Mouse (Mus musculus): ENCODE results near the gene Kif6.

Kif6 gene

DNA sequence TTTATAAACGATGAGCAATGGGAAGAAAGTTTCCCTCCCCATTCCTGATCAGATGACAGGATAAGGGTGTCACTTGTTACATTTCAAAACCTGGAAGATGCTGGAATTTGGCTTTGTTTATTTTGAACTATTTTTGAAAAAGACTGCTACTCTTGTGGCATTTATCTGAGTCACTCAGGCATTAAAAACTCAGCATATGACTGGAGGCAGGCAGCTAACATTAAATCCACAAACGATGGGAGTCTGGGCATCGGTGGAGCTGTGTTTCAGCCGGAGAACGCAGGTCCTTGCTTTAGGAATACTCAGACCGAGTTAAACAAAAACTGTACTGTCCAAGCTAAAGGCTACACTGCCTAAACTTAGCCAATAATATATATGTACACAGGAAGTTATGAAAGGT is 46.7 kb downstream of the Kif6 start:
- no peak for DNase-seq (ENCODE audit: low read depth, low spot score)

DNA sequence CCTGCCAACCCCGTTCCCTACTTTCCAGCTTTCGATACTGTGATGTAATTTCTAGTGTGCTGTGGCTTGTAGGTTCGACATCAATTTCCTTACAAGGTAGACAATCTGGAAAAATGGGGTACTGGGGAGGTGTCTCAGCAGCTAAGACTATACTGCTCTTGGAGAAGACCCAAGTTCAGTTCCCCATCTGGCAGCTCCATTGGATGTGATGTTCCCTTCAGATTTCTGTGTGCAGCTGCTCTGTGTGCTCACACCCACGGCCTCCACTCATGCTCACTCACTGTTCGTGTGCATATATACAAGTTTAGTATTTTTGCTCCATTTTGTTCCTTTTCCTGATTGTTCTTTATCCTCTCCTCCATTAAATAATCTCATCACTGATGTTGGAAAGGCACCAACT is 51.8 kb downstream of the Kif6 start:
- no peak for DNase-seq (ENCODE audit: low read depth, low spot score)

DNA sequence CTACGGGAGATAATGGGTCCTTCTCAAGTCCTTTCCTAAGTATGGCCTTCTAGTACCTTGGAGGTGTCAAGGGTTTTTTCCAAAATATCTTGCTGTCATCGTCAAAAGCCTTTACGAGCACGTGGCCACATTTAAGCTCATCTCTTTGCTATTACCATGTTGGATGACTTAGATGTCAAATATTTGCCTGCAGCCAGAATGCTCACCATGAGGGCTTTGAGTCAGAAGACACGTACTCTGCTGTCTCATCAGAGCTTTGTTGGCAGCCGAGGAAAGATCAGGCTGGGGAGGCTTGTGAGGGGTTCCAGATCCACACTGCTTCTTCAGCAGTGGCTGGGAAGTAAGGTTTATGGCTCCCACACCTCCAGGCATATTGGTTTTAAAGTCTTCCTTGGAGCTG is 53.4 kb downstream of the Kif6 start:
- no peak for DNase-seq (ENCODE audit: low read depth, low spot score)

DNA sequence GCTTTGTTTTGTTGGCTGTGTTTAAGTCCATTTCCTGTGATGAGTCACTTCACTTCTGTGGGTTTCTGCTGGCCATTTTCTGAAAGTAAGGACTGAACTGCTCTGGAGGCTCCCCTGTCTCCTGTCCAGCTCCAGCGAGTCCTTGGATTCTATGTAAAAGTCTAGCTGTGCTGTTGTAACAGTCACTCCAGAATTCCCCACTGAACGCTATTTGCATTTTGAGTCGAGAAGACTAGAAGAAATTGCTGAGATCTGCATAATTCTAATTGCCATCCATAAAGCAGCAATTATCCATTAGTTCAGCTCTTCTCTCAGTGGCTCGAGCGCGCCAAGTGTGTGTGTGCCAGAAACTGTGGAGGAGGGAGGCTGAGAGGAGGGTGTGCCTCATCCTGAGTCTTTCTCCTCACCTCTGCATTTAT is 57.0 kb downstream of the Kif6 start:
- DNase-seq (ENCODE audit: low read depth, low spot score): no peak

GRCm38 (mm10) chr17:49672421-49672820 is 57.5 kb downstream of the Kif6 start:
- DNase-seq (ENCODE audit: low read depth, low spot score): no peak

DNA sequence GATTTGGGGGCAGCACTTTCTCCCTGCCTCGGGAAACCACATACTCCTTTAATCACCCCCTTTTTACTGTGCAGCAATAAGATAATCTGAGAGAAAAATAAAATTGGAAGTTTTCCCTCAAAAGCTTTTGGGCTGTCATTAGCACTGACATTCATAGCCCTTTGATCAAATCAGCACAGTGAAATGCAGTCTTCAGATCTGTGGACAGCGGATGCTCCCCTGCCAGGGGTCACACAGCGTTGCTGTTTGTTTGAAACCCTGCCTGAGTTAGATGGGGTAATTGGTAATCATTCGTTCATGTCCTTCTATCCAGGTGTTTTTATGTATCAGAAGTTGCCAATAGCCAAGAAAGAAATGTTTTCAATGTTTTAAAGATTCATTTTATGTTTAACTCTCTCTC is 60.7 kb downstream of the Kif6 start:
- DNase-seq (ENCODE audit: low read depth, low spot score): no peak

DNA sequence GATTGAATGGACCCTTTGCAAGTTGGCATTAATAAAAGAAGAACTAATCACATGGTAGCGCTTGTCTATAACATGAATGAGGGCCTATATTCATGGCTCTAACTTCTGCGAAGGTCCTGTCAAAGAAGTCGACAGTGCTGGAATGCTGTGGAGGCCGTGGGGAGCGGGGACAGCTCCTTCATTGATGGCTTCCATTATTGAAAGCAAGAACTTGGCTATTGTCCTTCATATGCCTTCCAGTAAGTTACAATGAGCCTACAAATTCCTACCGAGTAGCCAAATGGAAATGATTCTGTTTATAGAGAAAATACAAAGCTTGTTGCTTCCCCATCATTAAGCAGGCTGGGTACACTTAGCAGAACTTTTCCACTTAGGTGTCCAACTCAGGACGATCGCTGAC is 66.5 kb downstream of the Kif6 start:
- no peak for DNase-seq (ENCODE audit: low read depth, low spot score)

GRCm38 (mm10) chr17:49684146-49684545 is 69.2 kb downstream of the Kif6 start:
- DNase-seq (ENCODE audit: low read depth, low spot score): no peak

DNA sequence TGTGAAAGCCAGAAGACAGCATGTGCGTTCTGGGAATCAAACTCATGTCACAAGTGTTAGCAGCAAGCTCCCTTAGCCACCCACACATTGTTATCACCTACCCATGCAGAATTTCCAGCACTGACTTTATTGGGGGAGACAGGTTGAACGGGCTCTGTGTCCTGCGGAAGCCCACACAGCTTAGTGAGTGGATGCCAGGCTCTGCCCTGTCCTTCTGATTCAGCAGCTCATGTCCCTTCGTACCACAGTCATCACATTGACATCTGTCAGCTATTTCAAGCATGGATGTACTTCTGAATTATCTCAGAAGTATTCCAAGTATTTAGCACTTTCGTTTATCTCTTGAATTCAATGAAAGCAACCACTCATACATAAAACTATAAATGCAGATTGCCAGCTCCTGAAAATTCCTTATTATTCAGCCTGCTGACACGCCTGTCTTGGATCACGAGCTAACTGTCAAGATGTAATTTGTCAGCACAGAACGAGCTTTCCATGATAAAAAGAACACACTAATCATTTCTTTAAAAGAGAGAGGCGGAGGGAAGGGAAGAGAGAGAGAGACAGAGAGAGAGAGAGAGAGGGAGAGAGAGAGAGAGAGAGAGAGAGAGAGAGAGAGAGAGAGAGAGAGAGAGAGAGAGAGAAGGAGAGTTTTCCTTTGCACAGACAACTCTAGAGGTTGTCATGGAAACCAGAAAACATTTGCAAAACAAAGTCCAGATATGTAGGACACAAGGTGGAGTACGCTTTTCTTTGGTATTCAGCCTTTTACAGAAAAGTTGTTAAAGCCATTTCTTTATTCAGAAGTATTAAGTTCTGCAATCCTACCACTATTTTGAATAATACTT is 75.9 kb downstream of the Kif6 start:
- DNase-seq (ENCODE audit: low read depth, low spot score): no peak

DNA sequence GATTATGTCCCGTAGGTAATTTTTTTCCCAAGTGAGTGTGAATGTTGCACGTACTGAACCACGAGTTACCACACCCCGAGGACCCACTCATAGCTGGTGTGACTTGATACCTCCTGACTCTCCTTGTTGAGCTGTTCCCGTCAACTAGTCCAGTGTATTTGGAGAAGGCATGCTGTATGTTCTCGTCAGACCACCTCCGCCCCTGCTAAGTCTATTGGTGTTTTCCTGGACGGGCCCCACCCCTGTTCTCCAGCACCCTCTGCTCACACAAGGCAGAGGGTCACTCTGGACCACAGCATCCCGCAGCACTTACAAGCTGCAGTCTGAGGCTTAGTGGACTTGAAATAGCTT is 76.5 kb downstream of the Kif6 start:
- DNase-seq (ENCODE audit: low read depth, low spot score): no peak

DNA sequence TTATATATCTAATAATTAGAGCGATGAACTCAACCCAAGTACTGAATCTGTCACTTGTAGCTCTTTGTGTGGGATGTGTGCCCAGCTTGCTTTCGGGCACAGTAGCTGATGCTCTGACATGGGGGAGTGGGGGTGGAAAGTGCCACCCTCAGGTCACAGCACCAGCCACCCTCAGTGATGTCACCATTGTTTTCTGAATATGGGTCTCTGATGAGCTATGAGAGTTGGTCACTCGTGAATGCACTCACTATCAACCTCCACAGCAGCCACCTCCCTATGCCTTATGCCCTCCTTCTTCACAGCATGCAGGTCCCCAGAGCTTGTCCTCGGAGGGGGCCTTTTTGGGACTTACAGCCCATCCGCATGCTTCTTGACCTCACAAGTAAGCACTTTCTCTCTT is 78.3 kb downstream of the Kif6 start:
- no peak for DNase-seq (ENCODE audit: low read depth, low spot score)

DNA sequence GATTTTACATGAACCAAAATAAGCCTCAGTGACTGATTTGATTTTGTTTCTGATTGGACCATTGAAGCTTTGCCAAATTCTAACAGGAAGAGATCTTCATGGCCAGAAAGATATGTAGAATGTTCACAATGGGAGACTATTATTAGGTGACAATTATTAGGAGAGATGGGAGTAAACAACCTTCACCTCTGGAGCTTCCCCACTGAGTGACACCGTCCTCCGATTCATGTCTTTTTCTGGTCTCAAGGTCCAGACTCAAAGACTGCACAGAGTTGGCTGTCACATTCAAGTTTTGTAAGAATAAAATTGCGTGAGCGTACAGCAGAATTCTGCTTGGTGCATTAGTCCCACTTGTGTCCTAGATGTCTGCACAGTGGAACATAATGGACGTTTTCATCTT is 82.3 kb downstream of the Kif6 start:
- no peak for DNase-seq (ENCODE audit: low read depth, low spot score)

DNA sequence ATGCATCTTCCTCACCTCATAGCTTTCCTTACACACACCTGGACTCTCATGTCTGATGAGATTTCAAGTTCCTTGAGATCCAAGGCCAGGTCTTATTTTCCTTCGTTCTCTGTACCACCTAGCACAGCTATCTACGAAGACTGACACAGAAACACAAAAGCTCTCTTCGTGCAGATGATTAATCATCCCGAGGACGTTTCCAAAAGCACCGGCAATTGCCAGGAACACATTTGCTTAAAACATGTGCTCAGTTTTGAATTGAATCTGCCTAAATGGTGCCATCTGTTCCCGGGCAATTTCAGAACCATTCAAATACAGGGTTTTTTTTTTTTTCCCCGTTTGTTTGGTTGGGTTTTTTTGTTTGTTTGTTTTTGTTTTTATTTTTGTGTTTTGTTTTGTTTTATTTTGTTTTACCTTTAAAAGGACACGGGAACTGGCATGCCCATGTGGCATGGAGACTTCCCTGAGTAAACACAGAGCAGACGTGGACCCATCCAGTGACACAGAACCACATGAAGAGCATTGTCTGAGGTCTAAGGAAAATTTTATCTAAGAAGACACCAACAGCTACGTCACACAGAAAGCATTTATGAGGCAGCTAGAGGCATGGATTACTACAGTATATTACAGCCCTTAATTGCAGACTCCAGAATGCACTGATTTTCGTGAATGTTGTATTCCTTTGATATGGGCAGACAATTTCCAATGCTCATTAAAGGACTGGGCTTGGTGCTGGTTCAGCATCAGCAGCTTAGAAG is 88.7 kb downstream of the Kif6 start:
- no peak for DNase-seq (ENCODE audit: low read depth, low spot score)

GRCm38 (mm10) chr17:49709192-49709591 is 94.3 kb downstream of the Kif6 start:
- no peak for DNase-seq (ENCODE audit: low read depth, low spot score)

DNA sequence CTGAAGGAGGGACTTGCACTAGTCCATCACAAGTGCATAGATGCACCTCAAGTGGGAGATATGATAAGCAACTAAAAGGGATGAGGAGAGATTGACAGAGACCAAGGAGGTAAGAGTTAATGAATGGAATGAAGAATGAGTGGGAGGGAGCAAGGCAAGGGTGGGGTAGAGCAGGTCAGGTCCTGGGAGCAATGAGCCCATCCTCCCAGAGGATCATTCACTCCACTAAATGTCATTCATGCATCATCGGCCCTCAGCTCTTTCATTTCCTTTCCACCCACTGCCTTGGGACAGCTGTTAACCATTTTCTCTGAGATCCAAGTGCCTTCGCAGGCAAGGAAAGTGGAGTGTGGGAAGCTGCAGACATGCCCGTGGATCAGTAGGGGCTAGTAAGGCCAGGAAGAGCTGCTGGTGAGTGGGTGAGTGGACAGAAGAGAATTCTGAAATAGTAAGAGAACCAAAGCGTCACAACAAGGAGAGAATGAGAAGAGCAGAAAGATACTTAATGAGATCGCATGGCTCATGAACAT is 95.2 kb downstream of the Kif6 start:
- DNase-seq (ENCODE audit: low read depth, low spot score): no peak

- no peak for DNase-seq (ENCODE audit: low read depth, low spot score)
Observed at GRCm38 (mm10) chr17:49726206-49726605, 111.3 kb downstream of the Kif6 start.

DNA sequence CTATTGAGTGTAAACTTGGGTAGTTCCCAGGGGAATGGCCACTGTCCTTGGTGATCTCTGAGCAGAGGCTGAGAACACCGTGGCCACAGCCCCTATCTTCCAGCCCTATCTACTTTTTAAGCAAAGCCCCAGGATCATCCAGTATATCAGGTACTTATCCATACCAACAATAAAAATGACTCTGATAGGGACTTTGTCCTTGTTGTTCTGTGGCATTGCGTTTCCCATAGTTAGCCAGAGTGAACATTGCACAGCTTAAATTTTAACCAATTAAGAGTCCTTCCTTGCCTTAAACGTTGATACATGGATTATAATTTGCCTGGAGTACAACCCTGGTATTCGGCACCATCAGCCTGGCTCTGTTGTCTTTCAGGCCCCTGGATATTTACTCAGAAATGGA is 112.0 kb downstream of the Kif6 start:
- no peak for DNase-seq (ENCODE audit: low read depth, low spot score)

DNA sequence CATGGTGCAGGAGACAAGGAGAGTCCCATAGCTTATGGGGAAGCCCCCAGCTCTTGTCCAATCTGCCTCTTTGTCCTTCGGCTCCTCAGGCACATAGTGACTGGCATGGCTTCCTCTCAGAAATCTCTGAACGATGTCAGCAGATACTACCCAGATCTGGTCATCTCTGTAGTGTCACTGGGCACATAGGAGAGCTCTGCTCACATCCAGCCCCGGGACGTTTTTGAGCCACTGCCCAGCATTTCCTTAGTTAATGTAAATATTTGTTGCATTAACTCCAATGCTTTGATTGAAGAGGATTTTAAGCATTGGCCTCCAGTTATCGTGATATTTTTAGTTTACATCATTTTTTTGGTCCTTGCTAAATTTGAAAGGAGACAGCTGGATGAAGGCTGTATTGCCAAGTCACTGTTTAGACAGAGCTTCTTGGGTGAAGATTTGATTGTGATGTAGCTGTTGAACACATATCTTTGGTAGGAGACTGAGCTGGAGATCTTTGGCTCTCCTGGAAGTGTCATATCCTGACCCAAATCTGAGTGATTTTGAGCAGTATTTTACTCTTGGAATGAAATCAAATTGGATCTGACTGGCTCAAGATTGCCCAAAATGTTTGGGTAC is 112.6 kb downstream of the Kif6 start:
- DNase-seq (ENCODE audit: low read depth, low spot score): no peak

DNA sequence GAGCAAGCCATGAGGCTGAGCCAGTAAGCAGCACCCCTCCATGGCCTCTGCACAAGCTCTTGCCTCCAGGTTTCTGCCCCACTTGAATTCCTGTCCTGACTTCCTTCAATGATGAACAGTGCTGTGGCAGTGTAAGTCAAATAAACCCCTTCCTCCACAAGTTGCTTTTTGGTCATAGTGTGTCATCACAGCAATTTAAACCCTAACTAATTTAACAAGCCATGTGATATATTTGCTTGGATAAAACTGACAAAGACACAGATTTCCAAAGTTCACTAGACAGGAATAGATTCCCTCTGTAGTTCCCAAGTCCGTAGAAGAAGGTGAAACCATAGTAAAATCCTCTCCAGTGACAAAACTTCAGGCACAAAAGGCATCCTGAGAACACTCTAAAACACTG is 114.9 kb downstream of the Kif6 start:
- no peak for DNase-seq (ENCODE audit: low read depth, low spot score)

- no peak for DNase-seq (ENCODE audit: low read depth, low spot score)
Observed at GRCm38 (mm10) chr17:49732706-49733105, 117.8 kb downstream of the Kif6 start.

- DNase-seq (ENCODE audit: low read depth, low spot score): no peak
Observed at GRCm38 (mm10) chr17:49734079-49734478, 119.1 kb downstream of the Kif6 start.

DNA sequence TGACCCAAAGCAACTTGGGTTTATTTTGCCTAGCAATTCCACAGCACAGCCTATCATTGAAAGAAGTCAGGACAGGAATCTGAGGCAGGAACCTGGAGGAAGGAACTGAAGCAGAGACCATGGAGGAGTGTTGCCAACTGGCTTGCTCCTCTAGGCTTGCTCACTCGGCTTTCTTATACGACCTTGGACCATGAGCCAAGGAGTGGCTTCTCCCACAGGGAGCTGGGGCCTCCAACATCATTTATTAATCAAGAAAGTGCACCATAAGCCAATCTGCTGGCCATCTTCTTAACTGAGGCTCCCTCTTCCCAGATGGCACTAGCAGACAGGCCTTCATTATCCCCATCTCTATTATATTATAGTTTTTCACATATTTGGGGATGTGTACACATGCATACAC is 119.8 kb downstream of the Kif6 start:
- DNase-seq (ENCODE audit: low read depth, low spot score): no peak

DNA sequence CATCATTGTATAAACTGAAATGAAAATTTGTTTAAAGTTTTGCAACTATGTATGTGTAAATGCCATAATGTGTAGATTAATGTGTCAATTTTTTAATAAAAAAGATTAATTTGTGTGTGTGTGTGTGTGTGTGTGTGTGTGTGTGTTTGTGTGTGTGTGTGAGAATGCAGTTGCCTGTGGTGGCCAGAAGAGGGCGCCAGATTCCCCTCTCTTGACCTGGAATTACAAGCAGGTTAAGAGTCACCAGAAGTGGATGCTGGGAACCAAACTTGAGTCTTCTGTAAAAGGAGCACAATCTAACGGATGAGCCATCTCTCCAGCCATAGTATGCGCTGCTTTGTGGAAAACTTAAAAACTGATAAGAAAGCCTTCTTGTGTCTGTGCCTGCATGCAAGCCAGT is 121.4 kb downstream of the Kif6 start:
- DNase-seq (ENCODE audit: low read depth, low spot score): no peak
